ENCODE assay signal across 10 mouse cellular contexts in the genomic region with DNA sequence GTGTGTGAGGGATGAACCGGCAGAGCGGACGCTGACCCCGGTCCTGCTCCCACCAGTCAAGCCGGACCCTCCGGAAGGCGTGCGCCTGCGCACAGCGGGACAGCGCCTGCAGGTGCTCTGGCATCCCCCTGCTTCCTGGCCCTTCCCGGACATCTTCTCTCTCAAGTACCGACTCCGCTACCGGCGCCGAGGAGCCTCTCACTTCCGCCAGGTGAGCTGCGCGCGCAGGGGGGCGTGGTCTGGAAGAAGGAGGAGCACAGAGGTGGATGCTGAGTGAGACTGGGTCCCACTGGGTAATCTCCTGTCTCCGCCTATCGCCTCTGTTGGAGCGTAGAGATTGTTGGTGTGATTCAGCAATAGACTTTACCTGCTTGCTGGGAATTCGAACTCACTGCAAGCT. TPM values are rescaled to one million over a fixed set of nuclear protein-coding genes. Genes with fewer than 3 reads are reported as not detected.
DNase-seq lines count a peak whose midpoint lies in the region; ATAC-seq and TF ChIP-seq lines count a peak whose summit lies in the region.
"Had no signal": no experiment of that assay in that cellular context is flagged by ENCODE, and none has a peak within 500 bp of the region (broad histone marks: within the 10 kb centered on the region; RNA-seq: fewer than 3 reads in every experiment).

No protein-coding gene starts in this region.

- no peak for DNase-seq in heart, postnatal 0 days (ENCODE audit: low spot score)
- DNase-seq in large intestine, adult 2 months (ENCODE audit: low read depth, low spot score), result peak; percentile 81
- DNase-seq in liver, postnatal 0 days, result peak; percentile 84
- DNase-seq in retina, adult 2 months (ENCODE audit: low read depth, low spot score), result peak; percentile 61
- no peak for DNase-seq in natural killer cell, adult 2 months (ENCODE audit: low spot score in 2 of 2)

- no peak overlapping the region for H3K27ac ChIP-seq in cortical plate, adult 2 months (ENCODE audit: insufficient read depth, low read length)
- H3K27ac ChIP-seq in heart, postnatal 0 days (ENCODE audit: low read depth), result no peak overlapping the region
- H3K27ac ChIP-seq in liver, postnatal 0 days (ENCODE audit: low read depth), result no peak overlapping the region

- peak; percentile 61; the same call in 1 of the 2 replicates for TF ChIP-seq POLR2A in cortical plate, adult 2 months (IDR thresholded peaks at IDR 0.05; ENCODE audit: extremely low read depth, insufficient read depth, low read length)

- TF ChIP-seq EP300 in heart, postnatal 0 days (IDR thresholded peaks at IDR 0.05; ENCODE audit: low read depth), result no peak
- TF ChIP-seq EP300 in liver, postnatal 0 days (IDR thresholded peaks at IDR 0.05; ENCODE audit: low read depth), result no peak

- TF ChIP-seq CTCF in cortical plate, adult 2 months (IDR thresholded peaks at IDR 0.05; ENCODE audit: extremely low read depth, insufficient read depth, low read length), result no peak
- no peak for TF ChIP-seq CTCF in heart, postnatal 0 days (IDR thresholded peaks at IDR 0.05; ENCODE audit: low read depth)
- no peak for TF ChIP-seq CTCF in liver, postnatal 0 days (IDR thresholded peaks at IDR 0.05; ENCODE audit: low read depth)

- peak overlapping the region; percentile 59 for H3K4me3 ChIP-seq in megakaryocyte, embryonic 14.5 days (replicated peaks)
- H3K4me3 ChIP-seq in cortical plate, adult 2 months (ENCODE audit: insufficient read depth, low read length), result peak overlapping the region; percentile 44
- H3K4me3 ChIP-seq in heart, postnatal 0 days (ENCODE audit: low read depth, low read length), result peak overlapping the region; percentile 25
- peak overlapping the region; percentile 34 for H3K4me3 ChIP-seq in liver, postnatal 0 days (ENCODE audit: low read depth, low read length)

- ATAC-seq in megakaryocyte, adult 5-6 weeks (ENCODE audit: poor library complexity, severe bottlenecking), result no peak
- no peak for ATAC-seq in heart, postnatal 0 days (ENCODE audit: insufficient read depth, low read depth)
- ATAC-seq in liver, postnatal 0 days, result no peak
- ATAC-seq: Patski had no signal

- H3K4me1 ChIP-seq in megakaryocyte, embryonic 14.5 days, result peaks cover 86% of the 10 kb centered on the region
- H3K4me1 ChIP-seq in cortical plate, adult 2 months (ENCODE audit: control insufficient read depth, insufficient read depth, low read length), result peaks cover 2% of the 10 kb centered on the region
- peaks cover 4% of the 10 kb centered on the region; the same call in 1 of the 2 replicates for H3K4me1 ChIP-seq in heart, postnatal 0 days (ENCODE audit: control insufficient read depth, insufficient read depth)
- peaks cover 23% of the 10 kb centered on the region for H3K4me1 ChIP-seq in liver, postnatal 0 days (ENCODE audit: insufficient read depth)

- H3K36me3 ChIP-seq in megakaryocyte, embryonic 14.5 days (replicated peaks; ENCODE audit: low read length), result peaks cover 37% of the 10 kb centered on the region
- 0 out of 2 replicates have a peak, but pooled peaks cover 5% of the 10 kb centered on the region for H3K36me3 ChIP-seq in heart, postnatal 0 days (replicated peaks; ENCODE audit: control insufficient read depth, insufficient read depth, low read length)
- peaks cover 2% of the 10 kb centered on the region; the same call in 1 of the 2 replicates for H3K36me3 ChIP-seq in liver, postnatal 0 days (replicated peaks; ENCODE audit: insufficient read depth, low read length)

- no peaks in the 10 kb centered on the region for H3K9me3 ChIP-seq in megakaryocyte, embryonic 14.5 days
- H3K9me3 ChIP-seq in heart, postnatal 0 days (replicated peaks; ENCODE audit: control insufficient read depth, low read length), result no peaks in the 10 kb centered on the region
- H3K9me3 ChIP-seq in liver, postnatal 0 days (ENCODE audit: low read length), result no peaks in the 10 kb centered on the region

- WGBS in heart, postnatal 0 days, result 2% methylated on average over 25 of the region's 26 CpGs
- WGBS in large intestine, adult 2 months, result 15% methylated on average over 26 of the region's 26 CpGs
- 19% methylated on average over 25 of the region's 26 CpGs for WGBS in liver, postnatal 0 days (ENCODE audit: insufficient replicate concordance)

- no peaks in the 10 kb centered on the region for H3K27me3 ChIP-seq in megakaryocyte, embryonic 14.5 days (replicated peaks)
- peaks cover 21% of the 10 kb centered on the region; the same call in 1 of the 2 replicates for H3K27me3 ChIP-seq in heart, postnatal 0 days (ENCODE audit: control insufficient read depth, insufficient read depth, low read length)
- H3K27me3 ChIP-seq in liver, postnatal 0 days (ENCODE audit: insufficient read depth, low read length), result no peaks in the 10 kb centered on the region

- no peak overlapping the region for H3K9ac ChIP-seq in heart, postnatal 0 days (replicated peaks; ENCODE audit: low read depth, low read length)
- H3K9ac ChIP-seq in liver, postnatal 0 days (replicated peaks), result no peak overlapping the region

- peak overlapping the region; percentile 47 for H3K4me2 ChIP-seq in heart, postnatal 0 days (ENCODE audit: low read depth, low read length)
- H3K4me2 ChIP-seq in liver, postnatal 0 days (ENCODE audit: low read depth, low read length), result peak overlapping the region; percentile 64

RNA-seq across cellular contexts. Expression of gene Yju2, which starts 2.8 kb away (rescaled TPM):
- 15.6 and 33.1 TPM in 2 replicates for polyA plus RNA-seq in megakaryocyte, embryonic 14.5 days (2012; ENCODE audit: insufficient read depth, low replicate concordance)
- 6.3 and 10.9 TPM in 2 replicates for total RNA-seq in megakaryocyte, adult 5-6 weeks (2015)
- 14.7 and 17.1 TPM in 2 replicates for total RNA-seq in megakaryocyte, adult 5-6 weeks (2017)
- polyA plus RNA-seq in cortical plate, adult 2 months (2012; rRNA removed), result 9.1 and 11.0 TPM in 2 replicates
- 5.9 and 6.4 TPM in 2 replicates for total RNA-seq in heart, postnatal 0 days (2014; rRNA removed; ENCODE audit: low replicate concordance)
- 12.3 and 12.8 TPM in 2 replicates for polyA plus RNA-seq in heart, postnatal 0 days (2015; fragmentation: Nextera tagmentation; extraction: Ambion mirVana)
- polyA plus RNA-seq in large intestine, adult 2 months (2012; rRNA removed), result 5.8 and 7.2 TPM in 2 replicates
- polyA plus RNA-seq in liver, postnatal 0 days (2015; fragmentation: Nextera tagmentation; extraction: Ambion mirVana), result 6.3 and 7.1 TPM in 2 replicates

RNA-seq across cellular contexts. Expression of gene Ebi3, which starts 3.7 kb away (rescaled TPM):
- 114 and 143 TPM in 2 replicates for polyA plus RNA-seq in megakaryocyte, embryonic 14.5 days (2012; ENCODE audit: insufficient read depth, low replicate concordance)
- total RNA-seq in megakaryocyte, adult 5-6 weeks (2015), result 31.8 and 36.1 TPM in 2 replicates
- total RNA-seq in megakaryocyte, adult 5-6 weeks (2017), result 16.6 and 34.0 TPM in 2 replicates
- polyA plus RNA-seq in cortical plate, adult 2 months (2012; rRNA removed), result 2.1 and 2.3 TPM in 2 replicates
- not detected in 2 replicates for total RNA-seq in heart, postnatal 0 days (2014; rRNA removed; ENCODE audit: low replicate concordance)
- 0.37 and 1.1 TPM in 2 replicates for polyA plus RNA-seq in heart, postnatal 0 days (2015; fragmentation: Nextera tagmentation; extraction: Ambion mirVana)
- polyA plus RNA-seq in large intestine, adult 2 months (2012; rRNA removed), result 5.6 and 7.3 TPM in 2 replicates
- polyA plus RNA-seq in liver, postnatal 0 days (2015; fragmentation: Nextera tagmentation; extraction: Ambion mirVana), result 10.0 and 10.5 TPM in 2 replicates
- polyA plus RNA-seq: Patski had no signal

RNA-seq across cellular contexts. Expression of gene Zfp119b, which starts 6.8 kb away (rescaled TPM):
- polyA plus RNA-seq in megakaryocyte, embryonic 14.5 days (2012; ENCODE audit: insufficient read depth, low replicate concordance), result 0.12 TPM in 1 of 2 replicates, not detected in the other
- 9.1 and 12.0 TPM in 2 replicates for total RNA-seq in megakaryocyte, adult 5-6 weeks (2015)
- 4.6 and 7.0 TPM in 2 replicates for total RNA-seq in megakaryocyte, adult 5-6 weeks (2017)
- polyA plus RNA-seq in cortical plate, adult 2 months (2012; rRNA removed), result 2.5 and 3.2 TPM in 2 replicates
- total RNA-seq in heart, postnatal 0 days (2014; rRNA removed; ENCODE audit: low replicate concordance), result 2.9 and 3.8 TPM in 2 replicates
- 5.6 and 6.8 TPM in 2 replicates for polyA plus RNA-seq in heart, postnatal 0 days (2015; fragmentation: Nextera tagmentation; extraction: Ambion mirVana)
- 0.45 and 0.60 TPM in 2 replicates for polyA plus RNA-seq in large intestine, adult 2 months (2012; rRNA removed)
- 3.8 and 4.4 TPM in 2 replicates for polyA plus RNA-seq in liver, postnatal 0 days (2015; fragmentation: Nextera tagmentation; extraction: Ambion mirVana)

RNA-seq across cellular contexts. Expression of gene Shd, which starts 14.1 kb away (rescaled TPM):
- polyA plus RNA-seq in megakaryocyte, embryonic 14.5 days (2012; ENCODE audit: insufficient read depth, low replicate concordance), result 2.9 and 15.1 TPM in 2 replicates
- not detected in 2 replicates for total RNA-seq in megakaryocyte, adult 5-6 weeks (2015)
- total RNA-seq in megakaryocyte, adult 5-6 weeks (2017), result 0.88 TPM in 1 of 2 replicates, not detected in the other
- 74.8 and 83.5 TPM in 2 replicates for polyA plus RNA-seq in cortical plate, adult 2 months (2012; rRNA removed)
- 7.5 and 11.7 TPM in 2 replicates for total RNA-seq in heart, postnatal 0 days (2014; rRNA removed; ENCODE audit: low replicate concordance)
- 5.0 and 5.7 TPM in 2 replicates for polyA plus RNA-seq in heart, postnatal 0 days (2015; fragmentation: Nextera tagmentation; extraction: Ambion mirVana)
- 1.6 and 1.7 TPM in 2 replicates for polyA plus RNA-seq in large intestine, adult 2 months (2012; rRNA removed)
- 0.26 and 0.34 TPM in 2 replicates for polyA plus RNA-seq in liver, postnatal 0 days (2015; fragmentation: Nextera tagmentation; extraction: Ambion mirVana)
- polyA plus RNA-seq: Patski had no signal

RNA-seq across cellular contexts. Expression of gene Fsd1, which starts 30.2 kb away (rescaled TPM):
- not detected in 2 replicates for polyA plus RNA-seq in megakaryocyte, embryonic 14.5 days (2012; ENCODE audit: insufficient read depth, low replicate concordance)
- not detected in 2 replicates for total RNA-seq in megakaryocyte, adult 5-6 weeks (2015)
- not detected in 2 replicates for total RNA-seq in megakaryocyte, adult 5-6 weeks (2017)
- 76.7 and 91.0 TPM in 2 replicates for polyA plus RNA-seq in cortical plate, adult 2 months (2012; rRNA removed)
- not detected in 2 replicates for total RNA-seq in heart, postnatal 0 days (2014; rRNA removed; ENCODE audit: low replicate concordance)
- 0.26 and 0.51 TPM in 2 replicates for polyA plus RNA-seq in heart, postnatal 0 days (2015; fragmentation: Nextera tagmentation; extraction: Ambion mirVana)
- polyA plus RNA-seq in large intestine, adult 2 months (2012; rRNA removed), result 1.3 and 2.3 TPM in 2 replicates
- not detected in 2 replicates for polyA plus RNA-seq in liver, postnatal 0 days (2015; fragmentation: Nextera tagmentation; extraction: Ambion mirVana)
- total RNA-seq: neutrophil, adult 5-6 weeks had no signal

Comparison
In these comparisons a context has a peak if more than half of its experiments do, and no peak if none do; other contexts are left out.
1. DNase-seq: peak in large intestine, adult 2 months (single experiment), liver, postnatal 0 days (single experiment) and retina, adult 2 months (single experiment); none in heart, postnatal 0 days (single experiment) and natural killer cell, adult 2 months (0 of 2).
2. RNA of gene Ebi3, which starts 3.7 kb away (polyA plus RNA-seq): 114 to 143 TPM in megakaryocyte, embryonic 14.5 days; 10.0 to 10.5 TPM in liver, postnatal 0 days, 5.6 to 7.3 TPM in large intestine, adult 2 months, 2.1 to 2.3 TPM in cortical plate, adult 2 months and 0.37 to 1.1 TPM in heart, postnatal 0 days; every median in the first group is over 10 times any median in the second.
3. Peak in every context shown above with its lines, with median percentiles within 50 percentile points of each other: H3K4me3 ChIP-seq.